Mouse (Mus musculus) frontal cortex, postnatal 14 days (tissue): Measurements from ENCODE around the gene 6330403K07Rik.

Source experiments
- DNase-seq, 2 experiments: peaks; one replicate each; pipeline ENCODE4 v3.0.0; 2022; ENCODE audit warnings: low spot score in 2 of 2

Gene 6330403K07Rik

DNA sequence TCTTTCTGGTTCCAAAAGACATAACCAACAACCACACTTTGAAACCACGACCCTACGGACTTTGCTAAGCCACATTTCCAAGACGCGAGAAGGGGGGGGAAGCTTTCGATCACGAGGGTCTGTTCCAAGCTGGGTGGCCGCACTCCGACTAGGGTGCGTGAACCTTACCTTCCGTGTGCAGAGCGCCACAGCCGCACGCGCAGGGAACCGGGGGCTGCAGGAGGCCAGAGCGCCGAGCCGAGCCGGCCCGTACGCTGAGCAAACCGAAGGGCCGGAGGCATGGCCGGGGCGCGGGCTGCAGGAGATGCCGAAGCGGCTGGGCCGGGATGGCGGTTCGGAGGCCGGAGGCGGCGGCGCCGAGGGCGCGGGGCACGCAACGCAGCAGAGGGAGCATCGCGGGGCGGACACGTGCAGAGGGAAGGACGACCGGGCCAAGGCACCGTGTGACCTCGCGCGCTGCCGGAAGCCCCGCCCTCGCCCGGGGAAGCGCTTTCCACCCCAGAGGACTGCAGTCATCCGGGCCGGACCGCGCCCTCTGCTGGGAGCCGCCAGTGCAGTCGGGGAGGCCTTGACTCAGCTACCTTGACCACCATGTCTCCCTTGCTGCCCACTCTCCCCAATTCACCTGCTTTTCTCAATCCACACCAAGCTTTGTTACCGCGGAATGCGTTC lies 50.6 kb downstream of the 6330403K07Rik start, which contains the start of gene C1qbp:
Gene C1qbp, minus strand, starts transcription at position 470 of the 672 bp plus-strand sequence.
- DNase-seq, result peak; percentile 81 to 90

DNA sequence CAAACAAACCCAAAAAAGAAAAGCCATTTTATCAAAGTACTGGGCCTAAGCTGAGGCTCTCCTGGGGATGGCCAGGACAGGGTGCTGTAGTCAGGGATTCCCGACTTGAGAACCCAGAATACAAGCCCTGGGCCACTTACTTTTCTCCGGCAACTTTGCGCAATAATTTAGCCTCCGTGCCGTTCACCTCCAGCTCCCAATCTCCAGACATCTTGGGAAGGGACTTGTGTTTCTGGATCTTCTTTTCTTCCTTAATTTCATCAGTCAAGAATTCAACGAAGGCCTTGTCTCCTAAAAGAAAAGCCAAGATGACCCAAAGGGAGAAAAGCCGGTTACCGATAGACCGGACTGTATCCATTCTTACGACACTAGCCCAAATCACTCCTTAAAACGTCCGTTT lies 51.3 kb downstream of the 6330403K07Rik start:
- no peak for DNase-seq
